Comparison of ENCODE assay signal across 10 mouse cellular contexts in the genomic region with DNA sequence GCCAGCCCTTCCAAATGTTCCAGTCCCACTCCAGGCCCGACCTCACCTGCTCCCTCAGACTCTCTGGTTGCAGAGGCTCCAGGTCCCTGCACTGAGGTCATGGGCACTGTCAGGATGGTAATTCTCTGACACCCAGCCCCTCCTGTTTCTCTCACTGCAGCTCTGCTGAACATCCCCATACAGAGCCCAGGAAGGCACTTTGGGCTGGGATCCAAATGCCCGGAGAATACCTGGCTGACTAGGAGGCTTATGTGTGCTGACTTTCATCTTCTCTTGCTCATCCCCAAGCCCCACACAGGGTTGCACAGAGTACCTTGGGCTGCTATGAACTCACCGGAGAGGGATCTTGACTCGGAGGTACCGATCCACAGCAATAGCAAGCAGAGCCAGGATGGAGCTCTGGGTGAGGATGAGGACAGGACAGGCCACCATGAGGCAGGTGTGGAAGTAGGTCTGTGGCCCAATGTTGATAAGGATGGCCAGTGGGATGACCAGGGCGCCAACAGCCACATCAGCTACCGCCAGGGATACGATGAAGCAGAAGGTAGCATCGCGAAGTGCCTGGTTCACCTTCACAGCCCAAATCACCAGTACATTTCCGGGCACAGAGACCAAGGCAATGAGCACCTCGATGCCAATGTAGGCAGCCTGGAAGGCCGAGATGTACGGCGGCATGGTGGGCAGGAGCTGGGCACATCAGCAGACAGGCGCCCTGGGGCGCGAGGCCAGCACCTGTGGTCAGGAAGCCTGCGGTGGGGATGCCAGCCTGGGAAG. TPM values are rescaled to one million over a fixed set of nuclear protein-coding genes. Genes with fewer than 3 reads are reported as not detected.
A peak's percentile ranks its signal among the peaks of the same experiment; 100 is the strongest.
DNase-seq lines count a peak whose midpoint lies in the region; ATAC-seq and TF ChIP-seq lines count a peak whose summit lies in the region.
"Had no signal": no experiment of that assay in that cellular context is flagged by ENCODE, and none has a peak within 500 bp of the region (broad histone marks: within the 10 kb centered on the region; RNA-seq: fewer than 3 reads in every experiment).

No protein-coding gene starts in this region.

- H3K27me3 ChIP-seq in kidney, postnatal 0 days (ENCODE audit: insufficient read depth, low read length), result 0 out of 2 replicates have a peak, but pooled peaks cover 3% of the 10 kb centered on the region
- peaks cover 36% of the 10 kb centered on the region for H3K27me3 ChIP-seq in heart, embryonic 15.5 days
- H3K27me3 ChIP-seq in midbrain, postnatal 0 days (ENCODE audit: insufficient read depth, low read length), result no peaks in the 10 kb centered on the region

- no peaks in the 10 kb centered on the region for H3K9me3 ChIP-seq in kidney, postnatal 0 days (replicated peaks; ENCODE audit: low read length)
- H3K9me3 ChIP-seq in heart, embryonic 15.5 days (replicated peaks), result no peaks in the 10 kb centered on the region
- no peaks in the 10 kb centered on the region for H3K9me3 ChIP-seq in midbrain, postnatal 0 days (ENCODE audit: low read length)

- no peak overlapping the region for H3K9ac ChIP-seq in kidney, postnatal 0 days (ENCODE audit: low read depth, low read length)
- peak overlapping the region; percentile 53 for H3K9ac ChIP-seq in heart, embryonic 15.5 days
- H3K9ac ChIP-seq in midbrain, postnatal 0 days (replicated peaks; ENCODE audit: low read length, poor library complexity, severe bottlenecking), result peak overlapping the region; percentile 68

- H3K4me3 ChIP-seq in kidney, postnatal 0 days (replicated peaks; ENCODE audit: low read depth, low read length), result peak overlapping the region; percentile 31
- H3K4me3 ChIP-seq in heart, embryonic 15.5 days, result peak overlapping the region; percentile 54
- H3K4me3 ChIP-seq in midbrain, postnatal 0 days (ENCODE audit: low read depth, low read length), result peak overlapping the region; percentile 54

- no peaks in the 10 kb centered on the region for H3K36me3 ChIP-seq in kidney, postnatal 0 days (ENCODE audit: insufficient read depth, low read length)
- no peaks in the 10 kb centered on the region for H3K36me3 ChIP-seq in heart, embryonic 15.5 days
- H3K36me3 ChIP-seq in midbrain, postnatal 0 days (ENCODE audit: insufficient read depth, low read length), result no peaks in the 10 kb centered on the region

- no peak for TF ChIP-seq CTCF in kidney, postnatal 0 days (IDR thresholded peaks at IDR 0.05; ENCODE audit: low read depth)
- no peak for TF ChIP-seq CTCF in midbrain, postnatal 0 days (IDR thresholded peaks at IDR 0.05)

- no peak for ATAC-seq in kidney, postnatal 0 days (replicated peaks; ENCODE audit: low FRiP score, low read depth)
- no peak for ATAC-seq in heart, embryonic 15.5 days (replicated peaks; ENCODE audit: insufficient number of reproducible peaks, insufficient read depth, low FRiP score, low read depth)
- no peak; the same call in 1 of the 2 replicates for ATAC-seq in midbrain, postnatal 0 days (ENCODE audit: low FRiP score)

- DNase-seq in kidney, postnatal 0 days (ENCODE audit: low spot score), result no peak
- DNase-seq in kidney, postnatal 4 days, result no peak
- peak; percentile 83 for DNase-seq in cerebellum, adult 9-11 months
- DNase-seq in midbrain, postnatal 0 days (ENCODE audit: low spot score), result no peak
- no peak for DNase-seq in natural killer cell, adult 2 months (ENCODE audit: low spot score in 2 of 2)
- no peak for DNase-seq in left cerebral cortex, postnatal 4 days
- DNase-seq in lung, postnatal 10 days, result no peak
- DNase-seq: thymus, adult 2 months had no signal

- H3K4me2 ChIP-seq in kidney, postnatal 0 days (ENCODE audit: low read length), result peak overlapping the region; percentile 68
- H3K4me2 ChIP-seq in heart, embryonic 15.5 days, result peak overlapping the region; percentile 95
- H3K4me2 ChIP-seq in midbrain, postnatal 0 days (ENCODE audit: low read depth, low read length, poor library complexity, severe bottlenecking), result peak overlapping the region; percentile 92

- H3K4me1 ChIP-seq in kidney, postnatal 0 days (replicated peaks; ENCODE audit: insufficient read depth, low read length), result peaks cover 18% of the 10 kb centered on the region; the same call in 1 of the 2 replicates
- peaks cover 70% of the 10 kb centered on the region for H3K4me1 ChIP-seq in heart, embryonic 15.5 days (replicated peaks)
- H3K4me1 ChIP-seq in midbrain, postnatal 0 days (ENCODE audit: insufficient read depth, low read length), result peaks cover 17% of the 10 kb centered on the region

- intact Hi-C loops in left cerebral cortex, postnatal 4 days (cut with DNase I), result no loop called here

- WGBS in kidney, postnatal 0 days, result 53% methylated on average over 19 of the region's 19 CpGs
- WGBS in heart, embryonic 15.5 days, result 42% methylated on average over 19 of the region's 19 CpGs
- WGBS in midbrain, postnatal 0 days, result 43% methylated on average over 19 of the region's 19 CpGs

- H3K27ac ChIP-seq in kidney, postnatal 0 days, result peak overlapping the region; percentile 81
- peak overlapping the region; percentile 92 for H3K27ac ChIP-seq in heart, embryonic 15.5 days
- H3K27ac ChIP-seq in midbrain, postnatal 0 days (ENCODE audit: low read depth, low read length), result peak overlapping the region; percentile 65
- H3K27ac ChIP-seq: macrophage had no signal

RNA-seq across cellular contexts. Expression of a gene that starts 1.4 kb away (rescaled TPM):
- 11.7 and 13.7 TPM in 2 replicates for polyA plus RNA-seq in kidney, postnatal 0 days (2015; fragmentation: Nextera tagmentation; extraction: Ambion mirVana)
- 18.5 and 20.5 TPM in 2 replicates for polyA plus RNA-seq in heart, embryonic 15.5 days (2015; fragmentation: Nextera tagmentation; extraction: Ambion mirVana)
- 45.1 and 54.2 TPM in 2 replicates for total RNA-seq in midbrain, postnatal 0 days (2014; rRNA removed)
- 32.5 and 35.6 TPM in 2 replicates for polyA plus RNA-seq in midbrain, postnatal 0 days (2015; fragmentation: Nextera tagmentation; extraction: Ambion mirVana)
- total RNA-seq in left cerebral cortex, postnatal 4 days (2021), result 10 to 100 TPM; 75.5 to 76.4 TPM
- polyA plus RNA-seq: macrophage had no signal

RNA-seq across cellular contexts. Expression of a gene that starts 40.6 kb away (rescaled TPM):
- 0.13 TPM in 1 of 2 replicates, not detected in the other for polyA plus RNA-seq in kidney, postnatal 0 days (2015; fragmentation: Nextera tagmentation; extraction: Ambion mirVana)
- polyA plus RNA-seq in heart, embryonic 15.5 days (2015; fragmentation: Nextera tagmentation; extraction: Ambion mirVana), result 0.28 and 0.76 TPM in 2 replicates
- total RNA-seq in midbrain, postnatal 0 days (2014; rRNA removed), result not detected in 2 replicates
- polyA plus RNA-seq in midbrain, postnatal 0 days (2015; fragmentation: Nextera tagmentation; extraction: Ambion mirVana), result 0.12 TPM in 1 of 2 replicates, not detected in the other
- under 1 TPM in 1 of 2 experiments, not detected in 1; 0.18 TPM for total RNA-seq in left cerebral cortex, postnatal 4 days (2021)
- polyA plus RNA-seq: macrophage had no signal

RNA-seq across cellular contexts. Expression of a gene that starts 51.9 kb away (rescaled TPM):
- 2.1 and 2.4 TPM in 2 replicates for polyA plus RNA-seq in kidney, postnatal 0 days (2015; fragmentation: Nextera tagmentation; extraction: Ambion mirVana)
- polyA plus RNA-seq in heart, embryonic 15.5 days (2015; fragmentation: Nextera tagmentation; extraction: Ambion mirVana), result 0.77 and 0.96 TPM in 2 replicates
- 0.47 and 3.0 TPM in 2 replicates for total RNA-seq in midbrain, postnatal 0 days (2014; rRNA removed)
- 3.0 and 4.3 TPM in 2 replicates for polyA plus RNA-seq in midbrain, postnatal 0 days (2015; fragmentation: Nextera tagmentation; extraction: Ambion mirVana)
- 1 to 10 TPM; 1.1 to 2.0 TPM for total RNA-seq in left cerebral cortex, postnatal 4 days (2021)

RNA-seq across cellular contexts. Expression of a gene that starts 55.9 kb away (rescaled TPM):
- polyA plus RNA-seq in kidney, postnatal 0 days (2015; fragmentation: Nextera tagmentation; extraction: Ambion mirVana), result 0.08 TPM in 1 of 2 replicates, not detected in the other
- polyA plus RNA-seq in heart, embryonic 15.5 days (2015; fragmentation: Nextera tagmentation; extraction: Ambion mirVana), result 0.98 and 2.0 TPM in 2 replicates
- total RNA-seq in midbrain, postnatal 0 days (2014; rRNA removed), result 0.11 and 0.19 TPM in 2 replicates
- polyA plus RNA-seq in midbrain, postnatal 0 days (2015; fragmentation: Nextera tagmentation; extraction: Ambion mirVana), result not detected in 2 replicates
- not detected for total RNA-seq in left cerebral cortex, postnatal 4 days (2021)
- polyA plus RNA-seq: macrophage had no signal
